25 mouse cellular contexts compared by ENCODE assay signal in the genomic region with DNA sequence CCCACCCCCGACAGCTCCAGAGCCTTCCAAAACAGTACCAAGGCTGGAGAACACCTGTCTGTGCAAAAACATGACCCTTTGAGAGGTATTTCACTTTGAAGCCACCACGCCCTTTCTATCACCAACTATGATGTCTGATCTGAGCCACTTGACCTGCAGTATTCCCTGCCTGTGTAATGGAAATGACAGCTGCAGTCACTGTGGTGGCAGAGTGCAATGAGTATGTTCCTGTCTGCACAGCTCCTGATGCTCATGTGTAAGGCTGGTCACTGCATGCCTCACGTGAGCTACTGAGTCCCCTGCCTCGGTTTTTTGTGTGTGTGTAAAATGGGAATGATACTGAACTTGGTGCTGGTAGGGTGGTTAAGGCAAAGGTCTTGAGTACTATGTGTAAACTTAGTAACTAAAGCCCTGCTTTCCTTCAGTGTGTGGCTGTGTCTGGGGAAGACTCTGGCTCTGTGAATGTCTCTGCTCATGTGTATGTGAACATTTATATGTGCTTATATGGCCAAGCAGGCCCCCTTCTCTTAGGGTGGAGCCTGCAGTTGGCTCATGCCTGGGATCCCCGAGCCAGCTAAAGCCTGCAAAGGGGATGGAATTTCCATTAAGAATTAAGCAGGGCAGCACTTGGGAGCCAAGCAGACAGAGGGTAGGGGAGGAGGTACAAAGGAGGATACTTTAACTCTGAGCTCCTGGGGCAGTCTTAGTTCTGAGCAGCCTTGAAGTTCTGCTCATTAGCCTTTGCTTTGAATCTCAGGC. TPM values are rescaled to one million over a fixed set of nuclear protein-coding genes. Genes with fewer than 3 reads are reported as not detected.
DNase-seq lines count a peak whose midpoint lies in the region; ATAC-seq and TF ChIP-seq lines count a peak whose summit lies in the region.
"Had no signal": no experiment of that assay in that cellular context is flagged by ENCODE, and none has a peak within 500 bp of the region (broad histone marks: within the 10 kb centered on the region; RNA-seq: fewer than 3 reads in every experiment).

A gene (plus strand): TSS at position 673 of the 759 bp plus-strand sequence.

- WGBS in neural tube, embryonic 12.5 days: 77% methylated on average over 5 of the region's 5 CpGs

- ATAC-seq in neural tube, embryonic 12.5 days (ENCODE audit: low FRiP score, low read depth): no peak
- ATAC-seq: lung, postnatal 0 days had no signal

- no peaks in the 10 kb centered on the region; the same call in 1 of the 2 replicates for H3K27me3 ChIP-seq in neural tube, embryonic 12.5 days (replicated peaks)
- no peaks in the 10 kb centered on the region for H3K27me3 ChIP-seq in myocyte (ENCODE audit: control insufficient read depth, insufficient read depth, insufficient read length)
- H3K27me3 ChIP-seq: CH12.LX had no signal

- no peak within 1 kb of the TSS for H3K4me3 ChIP-seq in neural tube, embryonic 12.5 days
- no peak within 1 kb of the TSS for H3K4me3 ChIP-seq in myocyte
- H3K4me3 ChIP-seq: forebrain, embryonic 12.5 days; heart, adult 2 months; limb, embryonic 12.5 days had no signal

- H3K9ac ChIP-seq in neural tube, embryonic 12.5 days: no peak within 1 kb of the TSS
- H3K9ac ChIP-seq: forebrain, embryonic 12.5 days; hindbrain, embryonic 14.5 days; limb, embryonic 12.5 days had no signal

- no peak within 1 kb of the TSS for H3ac ChIP-seq in myocyte (ENCODE audit: control insufficient read depth, insufficient read length)

- H3K36me3 ChIP-seq in neural tube, embryonic 12.5 days: no peaks in the 10 kb centered on the region
- no peaks in the 10 kb centered on the region for H3K36me3 ChIP-seq in myocyte (ENCODE audit: control insufficient read depth, insufficient read depth)
- H3K36me3 ChIP-seq: forebrain, embryonic 12.5 days; limb, embryonic 12.5 days had no signal

- no peak within 1 kb of the TSS for H3K4me2 ChIP-seq in neural tube, embryonic 12.5 days (replicated peaks)
- no peak within 1 kb of the TSS for H3K4me2 ChIP-seq in myocyte (ENCODE audit: low read depth)
- H3K4me2 ChIP-seq: forebrain, embryonic 12.5 days; midbrain, embryonic 11.5 days had no signal

- H3K27ac ChIP-seq in neural tube, embryonic 12.5 days: no peak within 1 kb of the TSS
- H3K27ac ChIP-seq: forebrain, embryonic 12.5 days; heart, adult 2 months; hindbrain, embryonic 14.5 days; limb, embryonic 12.5 days had no signal

- H3K79me2 ChIP-seq in myocyte (ENCODE audit: control insufficient read depth, insufficient read depth): no peaks in the 10 kb centered on the region

- no peaks in the 10 kb centered on the region for H3K9me3 ChIP-seq in neural tube, embryonic 12.5 days
- H3K9me3 ChIP-seq: forebrain, embryonic 12.5 days; limb, embryonic 12.5 days had no signal

- peaks cover 5% of the 10 kb centered on the region for H3K4me1 ChIP-seq in neural tube, embryonic 12.5 days

- peak; percentile 75 for DNase-seq in heart, adult 11 months
- DNase-seq in heart, adult 18-20 months: no peak
- no peak for DNase-seq in neural tube, embryonic 10.5 days (ENCODE audit: extremely low spot score, low spot score)
- DNase-seq in embryo, embryonic 9.5 days (ENCODE audit: extremely low spot score): no peak
- no peak for DNase-seq in spleen, postnatal 36 days (ENCODE audit: low spot score in 2 of 2)
- DNase-seq: adrenal gland, postnatal 36 days; cerebellum, adult 8-10 months; embryo, embryonic 11 days; heart, adult 2 months; heart, postnatal 36 days; kidney, adult 11 months; right cerebral cortex, postnatal 14 days; spleen, adult 18-20 months; thymus, postnatal 14 days had no signal

- TF ChIP-seq POLR2A in myocyte (IDR thresholded peaks at IDR 0.05; ENCODE audit: insufficient read length, low read depth): no peak

TF ChIP-seq in myocyte, 11 proteins besides CTCF, POLR2A, EP300 and RAD21:
- TF ChIP-seq SRF (IDR thresholded peaks at IDR 0.05; ENCODE audit: control insufficient read depth, insufficient read length, low read depth): no peak
- no peak for TF ChIP-seq POLR2AphosphoS2 (IDR thresholded peaks at IDR 0.05; ENCODE audit: insufficient read length, low read depth)
- TF ChIP-seq MAX (IDR thresholded peaks at IDR 0.05; ENCODE audit: low read depth): no peak
- TF ChIP-seq REST (IDR thresholded peaks at IDR 0.05; ENCODE audit: insufficient read depth, insufficient read length): no peak
- TF ChIP-seq USF1 (IDR thresholded peaks at IDR 0.05; ENCODE audit: low read depth): no peak
- TF ChIP-seq TCF12 (IDR thresholded peaks at IDR 0.05; ENCODE audit: insufficient read depth, poor library complexity, severe bottlenecking): no peak
- TF ChIP-seq MYOG (IDR thresholded peaks at IDR 0.05; ENCODE audit: control insufficient read depth in 1 of 3, insufficient read depth in 1 of 3, insufficient read length in 2 of 3, low read depth in 2 of 3): peak in 1 of 3 experiments; percentile 12
- TF ChIP-seq MYOD1 (IDR thresholded peaks at IDR 0.05; ENCODE audit: control insufficient read depth in 1 of 3, insufficient read length in 2 of 3, low read depth in 2 of 3): peak in 2 of 3 experiments; percentile 54 to 71

RNA-seq across cellular contexts. Expression of the gene that starts here (rescaled TPM):
- total RNA-seq in heart, adult 18-20 months (2021): under 1 TPM; 0.26 to 0.52 TPM
- polyA plus RNA-seq in neural tube, embryonic 12.5 days (2016; fragmentation: Nextera tagmentation; extraction: Ambion mirVana): 12.3 and 13.7 TPM in 2 replicates
- polyA plus RNA-seq in myocyte (2012; fragmentation: generic; extraction: Trizol): 0.18 TPM
- total RNA-seq: CH12.LX; MEL; monocyte, adult 5-6 weeks; neutrophil, adult 5-6 weeks had no signal

Comparison
In these comparisons a context has a peak if more than half of its experiments do, and no peak if none do; other contexts are left out.
1. RNA of the gene that starts here (polyA plus RNA-seq): 12.3 to 13.7 TPM in neural tube, embryonic 12.5 days; 0.18 TPM in myocyte (single experiment); every median in the first group is over 10 times any median in the second.